Mouse (Mus musculus) MEL (cell line): ENCODE data around the gene Frmd4a. TPM values are rescaled to one million over a fixed set of nuclear protein-coding genes. Genes with fewer than 3 reads are reported as not detected.

Experiments
- DNase-seq: peaks from one replicate; pipeline ENCODE4 v3.0.0; 2011; ENCODE audit warnings: low read depth, low spot score
- H3K27ac ChIP-seq: 2 replicates; pipeline ENCODE4 v1.5.1; 2012; ENCODE audit warnings: low read depth, mild to moderate bottlenecking, control low read depth, low read length, moderate library complexity; ENCODE audit not compliant: control insufficient read depth
- H3K27me3 ChIP-seq, 2 experiments: fragments of 150-350 bp in 1 of 2; sonication (generic) in 1 of 2; 2 replicates each; pipeline ENCODE4 v1.6.1; 2012; ENCODE audit warnings: low read length in 2 of 2, mild to moderate bottlenecking in 2 of 2, improper control_type of control experiment in 1 of 2, moderate library complexity in 1 of 2; ENCODE audit not compliant: insufficient read depth in 2 of 2, control insufficient read depth in 1 of 2
- H3K36me3 ChIP-seq, 2 experiments: 2 replicates each; pipeline ENCODE4 v1.6.1; 2012 to 2014; ENCODE audit warnings: low read length in 2 of 2, improper control_type of control experiment in 1 of 2, inconsistent platforms in 1 of 2, mild to moderate bottlenecking in 1 of 2; ENCODE audit not compliant: insufficient read depth in 2 of 2, control insufficient read depth in 1 of 2
- H3K4me1 ChIP-seq, 2 experiments: fragments of 150-350 bp in 1 of 2; sonication (generic) in 1 of 2; 2 replicates each; pipeline ENCODE4 v1.6.1; 2012; ENCODE audit warnings: low read length in 2 of 2, improper control_type of control experiment in 1 of 2, mild to moderate bottlenecking in 1 of 2; ENCODE audit not compliant: insufficient read depth in 2 of 2, control insufficient read depth in 1 of 2
- H3K4me3 ChIP-seq, 2 experiments: fragments of 150-350 bp in 1 of 2; sonication (generic) in 1 of 2; 2 replicates each; pipeline ENCODE4 v1.5.1; 2012; ENCODE audit warnings: low read depth in 2 of 2, low read length in 2 of 2, mild to moderate bottlenecking in 2 of 2, moderate library complexity in 2 of 2, control low read depth in 1 of 2, improper control_type of control experiment in 1 of 2; ENCODE audit not compliant: control insufficient read depth in 1 of 2, insufficient read depth in 1 of 2
- H3K79me2 ChIP-seq: 2 replicates; pipeline ENCODE4 v1.6.1; 2012; ENCODE audit warnings: mild to moderate bottlenecking, low read length, moderate library complexity; ENCODE audit not compliant: control insufficient read depth, poor library complexity, insufficient read depth
- H3K9ac ChIP-seq: 2 replicates; pipeline ENCODE4 v1.6.1; 2012; ENCODE audit warnings: low read depth, mild to moderate bottlenecking, control low read depth, low read length, moderate library complexity; ENCODE audit not compliant: control insufficient read depth, poor library complexity, severe bottlenecking
- H3K9me3 ChIP-seq: fragments of 150-350 bp; sonication (generic); replicated peaks from 2 replicates; pipeline ENCODE4 v1.6.1; 2012; ENCODE audit warnings: mild to moderate bottlenecking, low read length, improper control_type of control experiment, moderate library complexity; ENCODE audit not compliant: insufficient read depth
- CHD1 ChIP-seq: IDR thresholded peaks from 2 replicates; pipeline ENCODE4 v1.6.1; 2012; ENCODE audit warnings: low read depth, mild to moderate bottlenecking, inconsistent platforms, low read length, improper control_type of control experiment
- CHD2 ChIP-seq: IDR thresholded peaks from 2 replicates; pipeline ENCODE4 v1.6.1; 2011; ENCODE audit warnings: low read length, improper control_type of control experiment
- E2F4 ChIP-seq: IDR thresholded peaks from 2 replicates; pipeline ENCODE4 v1.6.1; 2011; ENCODE audit warnings: low read depth, low read length, improper control_type of control experiment, borderline replicate concordance
- EP300 ChIP-seq, 2 experiments: IDR thresholded peaks; 2 replicates each; pipeline ENCODE4 v1.6.1; 2011; ENCODE audit warnings: improper control_type of control experiment in 2 of 2, low read length in 2 of 2, low read depth in 1 of 2, mild to moderate bottlenecking in 1 of 2
- GABPA ChIP-seq: IDR thresholded peaks from 2 replicates; pipeline ENCODE4 v1.6.1; 2012; ENCODE audit warnings: low read depth, mild to moderate bottlenecking, inconsistent platforms, low read length, improper control_type of control experiment, moderate library complexity
- GATA1 ChIP-seq: IDR thresholded peaks from 2 replicates; pipeline ENCODE4 v1.6.1; 2011; ENCODE audit warnings: low read depth, low read length, improper control_type of control experiment
- JUND ChIP-seq: IDR thresholded peaks from 2 replicates; pipeline ENCODE4 v1.6.1; 2011; ENCODE audit warnings: low read depth, mild to moderate bottlenecking, improper control_type of control experiment, low read length
- MAFK ChIP-seq: IDR thresholded peaks from 2 replicates; pipeline ENCODE4 v1.6.1; 2011; ENCODE audit warnings: low read depth, mild to moderate bottlenecking, low read length, improper control_type of control experiment, borderline replicate concordance
- MAX ChIP-seq: IDR thresholded peaks from 2 replicates; pipeline ENCODE4 v1.6.1; 2011; ENCODE audit warnings: low read length, improper control_type of control experiment
- MAZ ChIP-seq: IDR thresholded peaks from 2 replicates; pipeline ENCODE4 v1.6.1; 2012; ENCODE audit warnings: low read depth, mild to moderate bottlenecking, inconsistent platforms, low read length, improper control_type of control experiment
- NELFE ChIP-seq: IDR thresholded peaks from 2 replicates; pipeline ENCODE4 v1.6.1; 2011; ENCODE audit warnings: low read depth, low read length, improper control_type of control experiment
- NRF1 ChIP-seq: IDR thresholded peaks from 2 replicates; pipeline ENCODE4 v1.6.1; 2014; ENCODE audit warnings: low read depth, mild to moderate bottlenecking, inconsistent platforms, low read length, improper control_type of control experiment, moderate library complexity; ENCODE audit not compliant: poor library complexity, insufficient read depth, severe bottlenecking
- POLR2AphosphoS5 ChIP-seq: IDR thresholded peaks from 2 replicates; pipeline ENCODE4 v1.6.1; 2012; ENCODE audit warnings: low read depth, borderline replicate concordance, mild to moderate bottlenecking, inconsistent platforms, low read length, moderate library complexity, mixed read lengths
- RAD21 ChIP-seq: IDR thresholded peaks from 2 replicates; pipeline ENCODE4 v1.6.1; 2011; ENCODE audit warnings: mild to moderate bottlenecking, low read depth, low read length, improper control_type of control experiment
- RCOR1 ChIP-seq: IDR thresholded peaks from 2 replicates; pipeline ENCODE4 v1.6.1; 2012; ENCODE audit warnings: low read depth, mild to moderate bottlenecking, inconsistent platforms, low read length, improper control_type of control experiment
- SIN3A ChIP-seq: IDR thresholded peaks from 2 replicates; pipeline ENCODE4 v1.6.1; 2012; ENCODE audit warnings: low read length, improper control_type of control experiment, inconsistent platforms
- SMC3 ChIP-seq: IDR thresholded peaks from 2 replicates; pipeline ENCODE4 v1.6.1; 2011; ENCODE audit warnings: low read depth, low read length, improper control_type of control experiment
- TBP ChIP-seq: IDR thresholded peaks from 2 replicates; pipeline ENCODE4 v1.8.0; 2011; ENCODE audit warnings: low read depth, low read length, improper control_type of control experiment
- TCF12 ChIP-seq: IDR thresholded peaks from 2 replicates; pipeline ENCODE4 v1.6.1; 2014; ENCODE audit warnings: low read depth, mild to moderate bottlenecking, inconsistent platforms, low read length, improper control_type of control experiment, moderate library complexity
- UBTF ChIP-seq: IDR thresholded peaks from 2 replicates; pipeline ENCODE4 v1.6.1; 2012; ENCODE audit warnings: low read depth, mild to moderate bottlenecking, inconsistent platforms, low read length, improper control_type of control experiment, moderate library complexity, borderline replicate concordance; ENCODE audit not compliant: insufficient read depth
- USF1 ChIP-seq: IDR thresholded peaks from 2 replicates; pipeline ENCODE4 v1.6.1; 2014; ENCODE audit warnings: low read depth, mild to moderate bottlenecking, inconsistent platforms, low read length, improper control_type of control experiment, moderate library complexity
- USF2 ChIP-seq, 2 experiments: IDR thresholded peaks; 2 replicates each; pipeline ENCODE4 v1.6.1; 2011 to 2012; ENCODE audit warnings: improper control_type of control experiment in 2 of 2, low read length in 2 of 2, borderline replicate concordance in 1 of 2, inconsistent platforms in 1 of 2, low read depth in 1 of 2, mild to moderate bottlenecking in 1 of 2; ENCODE audit not compliant: insufficient read depth in 1 of 2
- ZKSCAN1 ChIP-seq: IDR thresholded peaks from 2 replicates; pipeline ENCODE4 v1.6.1; 2012; ENCODE audit warnings: low read depth, mild to moderate bottlenecking, inconsistent platforms, low read length, improper control_type of control experiment, moderate library complexity
- ZMIZ1 ChIP-seq: IDR thresholded peaks from 2 replicates; pipeline ENCODE4 v1.6.1; 2012; ENCODE audit warnings: low read depth, mild to moderate bottlenecking, inconsistent platforms, low read length, improper control_type of control experiment, moderate library complexity
- polyA plus RNA-seq, 2 experiments: library from polyadenylated mRNA; stranded (reverse) in 1 of 2; unstranded in 1 of 2; fragments of >175 nt in 1 of 2; fragments of >200 nt in 1 of 2; gene quantifications; 2 replicates each; pipeline versions ENCODE4 v1.2.1 to v1.2.4; 2012; ENCODE audit warnings: low replicate concordance in 2 of 2, low read depth in 1 of 2; ENCODE audit not compliant: insufficient read length in 2 of 2, insufficient read depth in 1 of 2, missing spikeins in 1 of 2
- total RNA-seq: library from RNA; depleted of rRNA; stranded (reverse); fragments of 300-350 nt; gene quantifications from 2 replicates; pipeline ENCODE4 v1.2.3, GENCODE M21; 2012

Frmd4a gene
- total and polyA plus RNA-seq, 3 experiments = 6.4 to 14.4 TPM; not detected in 1

DNA sequence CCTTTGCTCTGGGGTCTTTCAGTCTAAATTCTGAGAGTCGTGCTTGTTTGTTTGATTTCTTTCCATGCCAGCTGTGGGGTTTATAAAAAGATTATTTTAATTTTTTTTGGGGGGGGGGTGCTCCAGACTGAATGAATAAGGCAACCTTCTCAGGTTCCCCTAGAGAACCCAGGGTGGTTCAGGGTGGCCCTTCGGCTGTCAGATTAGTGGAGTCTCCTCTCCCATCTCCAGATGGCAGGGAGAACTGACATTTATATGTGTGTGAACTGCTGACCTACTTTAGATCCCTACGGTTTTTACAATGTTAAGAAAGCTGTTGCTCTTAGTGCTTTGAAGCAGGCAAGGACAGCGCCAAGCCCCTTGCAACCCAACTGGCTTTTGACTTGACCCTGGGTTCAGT lies 1.4 kb downstream of the Frmd4a start:
- Histone ChIP-seq H3K4me3 (no peak overlapping the region), H3K79me2 (no peaks in the 10 kb centered on the region), H3K27me3 (no peaks in the 10 kb centered on the region), H3K27ac (no peak overlapping the region), H3K4me1 (no peaks in the 10 kb centered on the region), H3K9ac (no peak overlapping the region), H3K9me3 (no peaks in the 10 kb centered on the region), H3K36me3 (no peaks in the 10 kb centered on the region)
- TF ChIP-seq TCF12 = no peak
- no peak for TF ChIP-seq MAX
- TF ChIP-seq ZKSCAN1 = no peak
- TF ChIP-seq MAZ = no peak
- no peak for TF ChIP-seq RAD21
- no peak for TF ChIP-seq SMC3
- TF ChIP-seq EP300 (IDR thresholded peaks at IDR 0.05; ENCODE audit: low read depth in 1 of 2, low read length in 2 of 2) = no peak
- no peak for TF ChIP-seq UBTF
- TF ChIP-seq USF2 (IDR thresholded peaks at IDR 0.05; ENCODE audit: borderline replicate concordance in 1 of 2, insufficient read depth in 1 of 2, low read depth in 1 of 2, low read length in 2 of 2) = no peak
- TF ChIP-seq NELFE = no peak
- no peak for TF ChIP-seq RCOR1
- no peak for TF ChIP-seq MAFK
- no peak for TF ChIP-seq TBP
- no peak for DNase-seq

DNA sequence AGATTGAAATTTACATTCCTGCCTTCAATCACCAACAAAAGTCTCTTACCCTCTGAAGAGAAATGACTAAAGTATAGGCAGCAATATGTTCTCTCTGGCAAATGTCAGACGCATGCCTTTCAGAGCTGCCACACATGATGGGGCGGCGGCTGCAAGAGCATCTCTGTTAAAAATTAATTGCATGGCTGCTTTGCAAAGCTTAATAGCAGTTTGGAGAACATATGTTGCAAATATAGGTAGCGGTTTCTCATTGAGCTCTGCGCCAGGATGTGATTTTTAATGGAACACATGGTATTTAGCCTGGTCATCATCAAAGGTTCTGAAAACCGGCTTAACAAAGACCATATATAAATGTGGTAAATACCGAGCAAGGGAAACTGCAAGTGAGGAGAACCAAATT lies 7.4 kb downstream of the Frmd4a start:
- Histone ChIP-seq H3K4me1 (no peaks in the 10 kb centered on the region), H3K27ac (no peak overlapping the region), H3K9ac (no peak overlapping the region), H3K27me3 (no peaks in the 10 kb centered on the region), H3K4me3 (no peak overlapping the region), H3K36me3 (no peaks in the 10 kb centered on the region), H3K79me2 (no peaks in the 10 kb centered on the region), H3K9me3 (no peaks in the 10 kb centered on the region)
- TF ChIP-seq NELFE (no peak), ZMIZ1 (no peak)
- no peak for DNase-seq

DNA sequence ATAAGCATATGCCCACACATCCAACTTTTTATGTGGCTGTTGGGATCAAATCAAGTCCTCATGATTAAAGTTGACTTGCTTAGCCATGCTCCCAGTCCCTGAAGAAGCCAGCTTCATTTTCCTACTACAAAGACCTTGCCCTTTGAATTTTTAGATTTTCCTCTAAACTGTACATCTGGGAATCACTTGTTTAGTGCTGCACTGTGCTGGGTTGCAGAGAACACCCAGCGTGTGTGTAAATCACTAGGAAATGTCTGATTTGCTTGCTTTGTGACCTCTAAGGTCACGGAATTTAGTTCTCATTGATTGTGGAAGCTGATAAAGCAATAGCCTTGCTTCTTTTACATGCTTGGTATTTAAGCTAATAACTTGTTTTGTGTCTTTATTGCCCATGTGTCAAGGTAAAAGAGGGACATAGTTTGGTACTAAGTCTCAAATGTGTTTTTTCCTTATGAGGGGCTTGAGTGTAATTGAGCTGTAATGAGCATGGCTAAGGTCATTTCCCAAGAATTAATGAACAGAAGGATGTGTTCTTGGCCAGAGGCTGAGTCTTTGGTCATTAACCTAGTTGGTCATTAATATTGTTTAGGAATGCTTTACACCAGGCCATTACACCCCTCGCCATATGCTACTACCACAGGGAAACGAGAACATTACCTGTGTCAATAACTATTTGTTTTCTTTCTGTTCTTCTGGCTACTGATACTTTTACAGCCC lies 11.7 kb downstream of the Frmd4a start:
- Histone ChIP-seq H3K36me3 (no peaks in the 10 kb centered on the region), H3K4me1 (no peaks in the 10 kb centered on the region), H3K4me3 (no peak overlapping the region), H3K79me2 (no peaks in the 10 kb centered on the region), H3K27me3 (no peaks in the 10 kb centered on the region), H3K27ac (no peak overlapping the region), H3K9ac (no peak overlapping the region), H3K9me3 (no peaks in the 10 kb centered on the region)
- TF ChIP-seq TCF12 (no peak), USF1 (no peak), CHD1 (no peak), POLR2AphosphoS5 (no peak), TBP (no peak), RAD21 (no peak), JUND (no peak), GABPA (no peak), CHD2 (no peak), SIN3A (no peak), GATA1 (no peak), NRF1 (no peak), E2F4 (no peak)
- no peak for DNase-seq
